Mouse (Mus musculus): ENCODE measurements around the gene Gm21891. TPM values are rescaled to one million over a fixed set of nuclear protein-coding genes. Genes with fewer than 3 reads are reported as not detected.
"Not testable (repeated sequence)": the region's sequence is repeated elsewhere in the genome, so short reads cannot be mapped to it uniquely, and the experiment has no call there.

Gm21891 gene
- not detected in 2 replicates for polyA plus RNA-seq (2015; fragmentation: Nextera tagmentation; extraction: Ambion mirVana)

GRCm38 (mm10) chrY:13133392-13133791, at the start of gene Gm21891:
TSS of gene Gm21891 (minus strand) at chrY:13133492.
- H3K27me3 ChIP-seq (ENCODE audit: insufficient read depth, low read length); H3K4me2 ChIP-seq (ENCODE audit: low read depth, low read length); H3K27ac ChIP-seq (ENCODE audit: low read depth); ATAC-seq; H3K36me3 ChIP-seq (replicated peaks; ENCODE audit: insufficient read depth, low read length); H3K9me3 ChIP-seq (ENCODE audit: low read length); H3K4me3 ChIP-seq (ENCODE audit: low read depth, low read length); H3K9ac ChIP-seq (replicated peaks); DNase-seq; H3K4me1 ChIP-seq (ENCODE audit: insufficient read depth): not testable (repeated sequence)
- WGBS (ENCODE audit: insufficient replicate concordance): no CpG with 5 or more reads among the region's 3 CpGs

- not testable (repeated sequence) for ATAC-seq; H3K4me3 ChIP-seq (ENCODE audit: low read depth, low read length); DNase-seq; H3K9ac ChIP-seq (replicated peaks); H3K27ac ChIP-seq (ENCODE audit: low read depth); H3K27me3 ChIP-seq (ENCODE audit: insufficient read depth, low read length); H3K4me1 ChIP-seq (ENCODE audit: insufficient read depth); H3K9me3 ChIP-seq (ENCODE audit: low read length); H3K36me3 ChIP-seq (replicated peaks; ENCODE audit: insufficient read depth, low read length); H3K4me2 ChIP-seq (ENCODE audit: low read depth, low read length)
Observed at GRCm38 (mm10) chrY:13161668-13162067, 28.4 kb upstream of the Gm21891 start, which contains the start of gene Gm21425. TSS of gene Gm21425 (plus strand) at chrY:13161968.

Other genes with a start within 250 kb of the Gm21891 start
- gene Gm20807, start 90.6 kb downstream of the Gm21891 start, polyA plus RNA-seq (2015; fragmentation: Nextera tagmentation; extraction: Ambion mirVana): not detected in 2 replicates
- gene Gm21425, start 28.5 kb upstream of the Gm21891 start, polyA plus RNA-seq (2015; fragmentation: Nextera tagmentation; extraction: Ambion mirVana): not detected in 2 replicates
- not detected in 2 replicates for gene Gm21828, start 90.4 kb upstream of the Gm21891 start, polyA plus RNA-seq (2015; fragmentation: Nextera tagmentation; extraction: Ambion mirVana)
- not detected in 2 replicates for gene Gm21440, start 118.9 kb upstream of the Gm21891 start, polyA plus RNA-seq (2015; fragmentation: Nextera tagmentation; extraction: Ambion mirVana)
- gene Gm21454, start 119.0 kb upstream of the Gm21891 start, polyA plus RNA-seq (2015; fragmentation: Nextera tagmentation; extraction: Ambion mirVana): not detected in 2 replicates
- not detected in 2 replicates for gene Gm21725, start 215.6 kb upstream of the Gm21891 start, polyA plus RNA-seq (2015; fragmentation: Nextera tagmentation; extraction: Ambion mirVana)

All from liver, postnatal 0 days (tissue).